Mouse (Mus musculus): ENCODE measurements around the gene Pard3b. TPM values are rescaled to one million over a fixed set of nuclear protein-coding genes. Genes with fewer than 3 reads are reported as not detected.

Pard3b gene
- polyA plus RNA-seq, 1 experiment from 2014 or later = 12.5 TPM

DNA sequence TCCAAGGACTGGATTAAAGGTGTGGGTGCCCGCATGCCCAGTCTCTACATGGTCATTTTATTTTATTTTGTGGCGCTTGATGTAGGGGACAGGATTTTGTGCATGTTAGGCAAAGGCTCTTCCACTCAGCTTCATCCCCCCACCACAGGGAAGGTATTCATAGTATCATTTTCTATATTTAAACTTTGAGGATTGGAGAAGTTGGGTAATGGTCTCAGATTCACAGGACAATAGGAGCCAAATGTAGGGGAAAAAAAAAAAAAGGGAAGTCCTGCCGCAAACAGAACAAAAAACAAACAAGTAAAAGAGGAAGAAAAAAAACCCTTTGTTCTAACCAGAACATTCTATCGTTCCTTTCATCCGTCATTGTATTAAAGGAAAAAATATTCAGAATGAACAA, 590.5 kb downstream of the Pard3b start:
- H3K9ac ChIP-seq = no peak overlapping the region
- 85% methylated on average over 5 of the region's 5 CpGs for whole genome bisulfite sequencing

DNA sequence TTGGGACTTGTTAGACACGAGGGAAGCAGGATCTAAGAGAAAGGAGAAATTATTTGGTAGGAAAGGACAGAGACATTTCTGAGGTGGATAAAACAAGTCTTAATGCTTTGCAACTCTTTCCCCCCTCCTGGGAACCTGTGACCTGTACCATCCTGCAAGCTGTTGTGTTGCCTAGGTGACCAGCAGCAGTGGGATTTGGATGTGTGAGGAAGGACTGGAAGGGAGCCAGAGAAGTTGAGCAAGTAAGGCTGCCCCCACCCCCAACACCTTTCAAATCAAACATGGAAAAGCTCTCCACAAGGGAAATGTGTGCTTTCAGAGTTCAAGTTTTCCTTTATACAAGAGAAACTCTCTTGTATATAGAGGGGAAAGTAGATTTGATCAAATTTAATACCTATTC, 595.4 kb downstream of the Pard3b start:
- no peaks in the 10 kb centered on the region for H3K36me3 ChIP-seq
- H3K4me2 ChIP-seq = no peak overlapping the region
- no peaks in the 10 kb centered on the region for H3K9me3 ChIP-seq
- no peaks in the 10 kb centered on the region for H3K27me3 ChIP-seq
- H3K4me3 ChIP-seq = no peak overlapping the region
- H3K27ac ChIP-seq (replicated peaks) = no peak overlapping the region
- 44% methylated on average over 1 of the region's 1 CpGs for WGBS
- peaks cover 6% of the 10 kb centered on the region for H3K4me1 ChIP-seq (replicated peaks)
- H3K9ac ChIP-seq = no peak overlapping the region
- no peak for ATAC-seq (ENCODE audit: low read depth)

More for the DNA sequence above, 590.5 kb downstream of the Pard3b start:
- no peak overlapping the region for H3K4me2 ChIP-seq
- H3K27me3 ChIP-seq = no peaks in the 10 kb centered on the region
- no peaks in the 10 kb centered on the region for H3K36me3 ChIP-seq
- ATAC-seq (ENCODE audit: low read depth) = no peak
- H3K4me1 ChIP-seq (replicated peaks) = peaks cover 5% of the 10 kb centered on the region
- no peak overlapping the region for H3K27ac ChIP-seq (replicated peaks)
- H3K9me3 ChIP-seq = no peaks in the 10 kb centered on the region
- H3K4me3 ChIP-seq = no peak overlapping the region

DNA sequence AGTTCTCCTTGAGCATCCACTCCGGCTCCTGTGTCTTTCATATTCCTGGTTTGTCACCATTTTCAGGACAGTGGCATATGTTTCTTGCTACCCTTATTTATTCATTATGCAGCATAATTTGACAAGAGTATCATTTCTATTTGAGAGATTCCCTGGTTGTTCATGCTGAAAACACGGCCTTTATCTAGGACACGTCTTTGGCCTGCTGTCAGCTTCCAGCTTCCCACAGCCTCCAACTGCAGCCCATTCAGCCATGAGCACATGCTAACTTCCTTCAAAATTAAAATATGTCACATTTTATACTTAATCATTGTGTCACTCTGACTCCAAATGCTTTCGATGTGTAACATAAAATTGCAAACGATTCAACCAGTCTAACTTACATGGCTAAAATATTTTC, 596.5 kb downstream of the Pard3b start:
- no peak for ATAC-seq (ENCODE audit: low read depth)
- 91% methylated on average over 5 of the region's 5 CpGs for WGBS
- H3K36me3 ChIP-seq = no peaks in the 10 kb centered on the region

DNA sequence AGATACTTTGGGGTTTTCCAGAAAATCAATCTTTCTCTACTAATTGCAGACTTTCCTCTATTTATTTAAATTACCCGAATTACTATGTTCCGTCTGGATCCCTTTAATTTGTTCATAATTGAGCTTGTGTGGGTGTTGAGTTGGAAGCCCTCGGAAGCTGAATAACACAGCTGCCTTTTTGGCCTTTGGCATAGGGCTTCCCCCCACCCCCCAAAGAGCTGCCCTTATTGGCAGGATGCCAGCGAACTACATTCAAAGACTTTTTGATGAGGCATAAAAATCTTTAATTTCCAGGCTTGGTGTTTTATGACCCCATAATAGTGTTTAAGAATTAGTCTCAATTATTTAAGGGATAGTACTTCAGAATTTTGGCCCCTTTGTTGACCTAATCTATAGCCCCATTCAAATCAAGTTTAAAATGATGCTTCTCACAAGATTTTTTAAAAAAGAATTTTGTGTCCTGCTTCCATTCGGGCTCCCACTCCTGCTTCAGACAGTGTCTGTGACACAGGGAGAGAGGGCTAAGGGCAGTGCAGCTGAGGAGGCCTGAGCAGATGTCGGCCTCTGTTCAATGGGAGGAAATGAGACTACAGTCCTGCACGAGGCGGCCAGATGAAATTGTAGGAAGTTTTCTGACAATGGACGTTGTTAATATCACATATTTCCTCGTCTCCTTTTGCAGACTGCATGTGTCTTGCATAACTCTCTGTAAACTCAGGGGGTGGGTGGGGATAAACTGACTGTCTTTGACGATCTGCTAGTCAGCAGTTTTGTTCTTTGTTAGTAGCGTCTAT, 605.8 kb downstream of the Pard3b start:
- Histone ChIP-seq H3K4me3 (no peak overlapping the region), H3K9ac (no peak overlapping the region), H3K27me3 (no peaks in the 10 kb centered on the region), H3K27ac (replicated peaks) (no peak overlapping the region), H3K4me2 (no peak overlapping the region), H3K36me3 (no peaks in the 10 kb centered on the region), H3K4me1 (replicated peaks) (peaks cover 10% of the 10 kb centered on the region; the same call in 1 of the 2 replicates), H3K9me3 (no peaks in the 10 kb centered on the region)
- 28% methylated on average over 12 of the region's 12 CpGs for WGBS
- peak; percentile 61 for ATAC-seq (ENCODE audit: low read depth)

More for the DNA sequence above, 596.5 kb downstream of the Pard3b start:
- H3K9ac ChIP-seq = no peak overlapping the region
- no peak overlapping the region for H3K4me2 ChIP-seq
- no peak overlapping the region for H3K27ac ChIP-seq (replicated peaks)
- H3K4me3 ChIP-seq = no peak overlapping the region
- peaks cover 6% of the 10 kb centered on the region for H3K4me1 ChIP-seq (replicated peaks)
- no peaks in the 10 kb centered on the region for H3K9me3 ChIP-seq
- no peaks in the 10 kb centered on the region for H3K27me3 ChIP-seq

DNA sequence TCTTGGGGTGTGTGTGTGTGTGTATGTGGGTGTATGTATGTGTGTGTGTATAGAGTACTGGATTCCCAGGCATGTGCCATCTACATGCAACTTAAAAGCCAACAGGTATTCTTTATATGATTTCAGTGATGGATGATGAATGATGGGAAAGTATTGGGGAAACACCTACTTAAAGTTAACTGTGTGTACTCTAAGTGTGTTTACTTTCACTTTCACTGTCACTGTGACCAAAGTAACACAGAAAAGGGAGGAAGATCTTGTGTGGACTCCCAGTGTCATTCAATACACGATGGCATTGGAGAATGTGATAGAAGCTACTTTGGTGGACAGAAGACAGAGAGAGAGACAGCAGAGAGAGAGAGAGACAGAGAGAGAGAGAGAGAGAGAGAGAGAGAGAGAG, 613.8 kb downstream of the Pard3b start:
- Histone ChIP-seq H3K9me3 (no peaks in the 10 kb centered on the region), H3K27me3 (no peaks in the 10 kb centered on the region), H3K9ac (no peak overlapping the region), H3K4me1 (replicated peaks) (no peaks in the 10 kb centered on the region), H3K4me3 (no peak overlapping the region), H3K27ac (replicated peaks) (no peak overlapping the region), H3K36me3 (no peaks in the 10 kb centered on the region), H3K4me2 (no peak overlapping the region)
- WGBS = 93% methylated on average over 1 of the region's 1 CpGs
- no peak for ATAC-seq (ENCODE audit: low read depth)

DNA sequence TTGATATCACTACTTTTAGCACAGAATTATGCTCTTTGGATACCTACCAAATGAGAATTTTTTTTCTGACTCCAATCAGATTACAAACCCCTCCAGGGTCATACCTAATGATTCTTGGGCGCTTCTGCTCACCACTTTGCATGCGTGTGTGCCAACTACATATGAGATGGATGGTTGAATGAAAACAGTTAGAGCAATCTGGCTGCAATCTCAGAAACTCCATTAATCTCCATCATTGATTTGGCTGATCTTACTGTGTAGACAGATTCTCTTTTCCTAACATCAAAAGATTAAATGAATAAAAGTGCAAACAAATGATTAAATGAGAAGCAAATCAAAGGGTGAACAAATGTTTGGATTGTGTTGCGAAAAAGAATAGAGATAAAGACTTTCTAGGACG, 615.7 kb downstream of the Pard3b start:
- Histone ChIP-seq H3K27ac (replicated peaks) (no peak overlapping the region), H3K9ac (no peak overlapping the region), H3K4me3 (no peak overlapping the region), H3K36me3 (no peaks in the 10 kb centered on the region), H3K27me3 (no peaks in the 10 kb centered on the region), H3K4me2 (no peak overlapping the region), H3K4me1 (replicated peaks) (no peaks in the 10 kb centered on the region), H3K9me3 (no peaks in the 10 kb centered on the region)
- ATAC-seq (ENCODE audit: low read depth) = no peak
- 73% methylated on average over 4 of the region's 4 CpGs for WGBS

DNA sequence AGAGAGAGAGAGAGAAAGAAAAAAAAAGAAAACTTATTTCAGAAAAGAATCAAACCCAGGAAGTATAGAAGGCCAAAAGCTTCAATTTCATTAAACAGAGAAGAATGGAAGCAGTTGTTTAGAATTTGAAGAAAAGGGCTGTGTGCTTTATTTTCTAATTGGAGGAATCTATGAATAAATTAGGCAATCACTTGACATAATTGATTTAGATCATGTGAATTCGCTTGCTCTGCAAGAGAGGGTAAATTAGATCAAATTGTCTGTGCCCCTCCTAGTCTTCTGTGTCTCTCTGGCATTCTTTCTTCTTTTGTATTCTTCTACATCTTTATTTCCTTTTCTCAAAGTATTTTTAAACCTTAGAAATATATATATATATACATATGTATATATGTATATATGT, 616.3 kb downstream of the Pard3b start:
- Histone ChIP-seq H3K27me3 (no peaks in the 10 kb centered on the region), H3K9ac (no peak overlapping the region), H3K36me3 (no peaks in the 10 kb centered on the region), H3K4me1 (replicated peaks) (0 out of 2 replicates have a peak, but pooled peaks cover under 1% of the 10 kb centered on the region), H3K27ac (replicated peaks) (no peak overlapping the region), H3K9me3 (no peaks in the 10 kb centered on the region), H3K4me2 (no peak overlapping the region), H3K4me3 (no peak overlapping the region)
- WGBS = 69% methylated on average over 1 of the region's 1 CpGs
- ATAC-seq (ENCODE audit: low read depth) = no peak

DNA sequence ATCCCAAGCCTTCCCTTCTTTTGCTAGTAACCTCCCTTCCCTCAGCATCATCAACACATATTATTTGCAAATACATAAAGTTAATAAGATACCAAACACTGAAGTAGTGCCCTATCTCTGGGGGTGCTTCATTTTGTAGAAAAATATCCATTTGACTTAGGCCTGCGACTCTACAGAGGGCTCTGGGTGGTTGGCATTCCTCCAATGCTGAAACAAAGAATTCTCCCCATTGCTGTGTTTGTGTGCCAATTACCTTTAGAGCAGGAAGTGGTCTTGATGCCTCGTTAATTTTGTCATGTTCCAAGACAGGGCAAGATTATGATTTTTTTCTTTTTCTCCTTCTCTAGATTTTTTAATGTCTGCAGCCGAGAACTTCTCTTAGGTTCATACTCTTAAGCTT, 637.8 kb downstream of the Pard3b start:
- Histone ChIP-seq H3K9me3 (no peaks in the 10 kb centered on the region), H3K4me2 (no peak overlapping the region), H3K4me1 (replicated peaks) (no peaks in the 10 kb centered on the region), H3K4me3 (no peak overlapping the region), H3K36me3 (no peaks in the 10 kb centered on the region), H3K27ac (replicated peaks) (no peak overlapping the region), H3K9ac (no peak overlapping the region), H3K27me3 (no peaks in the 10 kb centered on the region)
- ATAC-seq (ENCODE audit: low read depth) = no peak
- 80% methylated on average over 3 of the region's 3 CpGs for WGBS

DNA sequence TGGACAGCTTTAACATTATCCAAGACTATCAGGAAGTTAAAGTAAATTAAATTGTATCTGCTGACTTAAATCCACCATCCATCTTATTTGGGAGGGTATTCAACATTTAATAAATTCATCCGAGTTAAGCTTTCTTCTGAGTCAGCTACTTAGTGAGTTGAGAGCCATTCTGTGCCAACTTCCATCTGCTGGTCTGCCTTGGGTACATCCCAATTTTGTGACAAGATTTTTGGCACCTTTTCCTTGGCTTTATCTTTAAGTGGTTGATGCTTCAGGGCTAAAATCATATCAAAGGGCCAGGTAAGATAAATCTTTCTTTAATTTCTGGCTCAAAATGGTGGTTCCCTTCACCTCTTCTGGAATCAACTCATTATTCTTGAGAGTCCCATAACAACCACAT, 640.0 kb downstream of the Pard3b start:
- Histone ChIP-seq H3K27me3 (no peaks in the 10 kb centered on the region), H3K9me3 (no peaks in the 10 kb centered on the region), H3K4me2 (no peak overlapping the region), H3K27ac (replicated peaks) (no peak overlapping the region), H3K4me1 (replicated peaks) (no peaks in the 10 kb centered on the region), H3K36me3 (no peaks in the 10 kb centered on the region), H3K4me3 (no peak overlapping the region), H3K9ac (no peak overlapping the region)
- WGBS = 80% methylated on average over 1 of the region's 1 CpGs
- ATAC-seq (ENCODE audit: low read depth) = no peak

DNA sequence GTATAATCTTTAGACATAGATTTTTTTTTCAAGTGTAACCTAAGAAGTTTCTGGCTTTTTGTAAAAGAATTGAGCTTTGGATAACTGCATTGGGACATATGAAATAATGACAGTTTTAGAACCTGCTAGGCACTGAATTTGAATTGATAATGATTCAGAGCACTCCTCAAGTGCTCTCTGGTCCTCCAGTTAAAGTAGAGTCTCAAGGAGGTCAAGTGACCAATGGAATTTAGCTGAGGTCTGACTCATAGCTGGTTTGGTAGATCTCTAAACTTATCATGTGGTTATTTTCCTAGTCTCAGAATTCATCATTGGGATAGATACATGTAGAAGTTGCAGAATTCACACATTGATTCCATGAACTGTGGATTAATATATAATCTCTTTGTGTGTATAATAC, 642.0 kb downstream of the Pard3b start:
- Histone ChIP-seq H3K4me3 (no peak overlapping the region), H3K9ac (no peak overlapping the region), H3K27ac (replicated peaks) (no peak overlapping the region), H3K4me1 (replicated peaks) (no peaks in the 10 kb centered on the region), H3K36me3 (no peaks in the 10 kb centered on the region), H3K4me2 (no peak overlapping the region), H3K9me3 (no peaks in the 10 kb centered on the region), H3K27me3 (no peaks in the 10 kb centered on the region)
- ATAC-seq (ENCODE audit: low read depth) = no peak

DNA sequence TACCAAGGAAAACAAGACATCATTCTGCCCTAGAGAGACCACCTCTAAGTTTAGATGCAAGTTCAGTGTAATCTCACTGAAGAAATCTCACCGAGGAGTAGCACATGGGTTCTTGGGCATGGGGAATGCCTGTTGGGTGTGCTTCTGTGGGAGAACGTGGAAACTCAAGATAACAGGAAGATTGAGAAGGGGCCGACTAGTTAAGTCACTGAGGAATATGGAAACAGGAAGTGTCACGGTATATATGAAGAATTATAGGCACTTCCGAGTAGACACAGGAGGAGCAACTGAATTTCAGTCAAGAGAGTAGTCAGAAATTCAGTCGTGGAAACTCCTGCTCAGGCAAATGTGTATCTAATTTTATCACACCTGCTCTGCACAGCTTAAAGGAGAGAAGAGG, 644.2 kb downstream of the Pard3b start:
- Histone ChIP-seq H3K27me3 (no peaks in the 10 kb centered on the region), H3K4me3 (no peak overlapping the region), H3K9me3 (no peaks in the 10 kb centered on the region), H3K4me1 (replicated peaks) (no peaks in the 10 kb centered on the region), H3K36me3 (no peaks in the 10 kb centered on the region), H3K4me2 (no peak overlapping the region), H3K9ac (no peak overlapping the region), H3K27ac (replicated peaks) (no peak overlapping the region)
- WGBS = 86% methylated on average over 6 of the region's 6 CpGs
- ATAC-seq (ENCODE audit: low read depth) = no peak

DNA sequence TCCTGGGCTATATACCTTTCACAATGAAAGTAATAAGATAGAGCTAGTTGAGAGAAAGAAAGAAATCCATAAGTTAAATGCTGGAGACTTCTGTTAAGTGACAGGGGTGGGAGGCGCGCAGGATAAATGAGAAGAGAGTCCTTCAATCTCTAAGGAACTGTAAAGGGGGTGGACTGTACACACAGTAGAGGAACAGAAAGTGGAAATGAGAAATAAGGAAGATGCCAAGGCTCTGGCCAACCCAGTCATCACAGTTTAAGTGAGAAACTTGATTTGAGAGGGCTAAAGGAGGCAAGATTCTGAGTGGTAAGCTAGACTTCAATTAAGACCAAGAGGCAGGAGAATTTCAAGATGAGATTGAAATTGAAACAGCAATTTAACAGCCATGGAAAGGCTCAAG, 645.0 kb downstream of the Pard3b start:
- H3K9ac ChIP-seq = no peak overlapping the region
- H3K9me3 ChIP-seq = no peaks in the 10 kb centered on the region
- no peaks in the 10 kb centered on the region for H3K36me3 ChIP-seq
- no peaks in the 10 kb centered on the region for H3K4me1 ChIP-seq (replicated peaks)
- no peak overlapping the region for H3K27ac ChIP-seq (replicated peaks)
- WGBS = 90% methylated on average over 2 of the region's 2 CpGs
- H3K4me3 ChIP-seq = no peak overlapping the region
- no peak overlapping the region for H3K4me2 ChIP-seq
- no peak for ATAC-seq (ENCODE audit: low read depth)
- H3K27me3 ChIP-seq = no peaks in the 10 kb centered on the region

DNA sequence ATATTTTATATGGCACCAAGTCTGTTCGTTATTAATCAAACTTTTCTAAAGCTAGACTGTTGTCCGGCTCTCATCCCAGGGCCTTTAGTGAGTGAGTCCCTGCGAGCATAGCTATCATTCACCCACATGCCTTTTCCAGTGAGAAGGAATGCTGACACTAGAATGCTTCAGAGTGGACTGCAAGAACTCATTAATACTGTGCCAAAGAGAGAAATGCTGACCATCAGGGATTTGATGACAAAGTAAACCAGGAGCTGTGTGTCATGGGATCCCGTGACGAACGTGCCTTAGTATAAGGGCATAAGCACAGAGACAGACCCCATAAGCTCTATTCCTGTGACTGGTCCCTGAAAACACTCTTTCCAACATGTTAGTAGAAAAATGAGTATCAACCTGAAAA, 670.8 kb downstream of the Pard3b start:
- Histone ChIP-seq H3K4me3 (no peak overlapping the region), H3K9ac (no peak overlapping the region), H3K9me3 (no peaks in the 10 kb centered on the region), H3K27ac (replicated peaks) (no peak overlapping the region), H3K36me3 (no peaks in the 10 kb centered on the region), H3K27me3 (no peaks in the 10 kb centered on the region), H3K4me2 (no peak overlapping the region), H3K4me1 (replicated peaks) (no peaks in the 10 kb centered on the region)
- 65% methylated on average over 6 of the region's 6 CpGs for whole genome bisulfite sequencing
- no peak for ATAC-seq (ENCODE audit: low read depth)

All from neural tube, embryonic 13.5 days (tissue).